Mouse (Mus musculus) cerebellum, adult (tissue): ENCODE measurements around the gene Golm1.

ENCODE experiments used
- ATAC-seq: cut with Nextera tagmentation; 2 replicates; pipeline ENCODE4 v1.9.2; 2017; ENCODE audit warnings: mild to moderate bottlenecking, moderate library complexity, mixed read lengths; ENCODE audit not compliant: insufficient number of reproducible peaks, low FRiP score, low TSS enrichment

Golm1 gene

GRCm38 (mm10) chr13:59676316-59677229, 962 bp upstream of the Golm1 start:
- ATAC-seq: no peak

- peak; percentile 46; the same call in 1 of the 2 replicates for ATAC-seq
Observed at GRCm38 (mm10) chr13:59674761-59675150, 855 bp downstream of the Golm1 start.

- no peak for ATAC-seq
Observed at GRCm38 (mm10) chr13:59674215-59674614, 1.4 kb downstream of the Golm1 start.

GRCm38 (mm10) chr13:59673597-59673996, 2.0 kb downstream of the Golm1 start:
- no peak for ATAC-seq

- no peak for ATAC-seq
Observed at GRCm38 (mm10) chr13:59672248-59672647, 3.4 kb downstream of the Golm1 start.

- no peak for ATAC-seq
Observed at GRCm38 (mm10) chr13:59671521-59671920, 4.1 kb downstream of the Golm1 start.

- ATAC-seq: no peak
Observed at GRCm38 (mm10) chr13:59669946-59670345, 5.7 kb downstream of the Golm1 start.

- ATAC-seq: no peak
Observed at GRCm38 (mm10) chr13:59668501-59669093, 7.0 kb downstream of the Golm1 start.

- ATAC-seq: no peak
Observed at GRCm38 (mm10) chr13:59667763-59668162, 7.8 kb downstream of the Golm1 start.

- ATAC-seq: no peak
Observed at GRCm38 (mm10) chr13:59663939-59664712, 11.5 kb downstream of the Golm1 start.

- ATAC-seq: no peak
Observed at GRCm38 (mm10) chr13:59661966-59662365, 13.6 kb downstream of the Golm1 start.

GRCm38 (mm10) chr13:59661387-59661786, 14.2 kb downstream of the Golm1 start:
- ATAC-seq: no peak

GRCm38 (mm10) chr13:59660371-59660770, 15.2 kb downstream of the Golm1 start:
- ATAC-seq: no peak

GRCm38 (mm10) chr13:59657781-59658180, 17.8 kb downstream of the Golm1 start:
- ATAC-seq: no peak

- no peak for ATAC-seq
Observed at GRCm38 (mm10) chr13:59656975-59657388, 18.6 kb downstream of the Golm1 start.

GRCm38 (mm10) chr13:59656316-59656832, 19.2 kb downstream of the Golm1 start:
- no peak for ATAC-seq

- no peak for ATAC-seq
Observed at GRCm38 (mm10) chr13:59655718-59656315, 19.8 kb downstream of the Golm1 start.

- ATAC-seq: no peak
Observed at GRCm38 (mm10) chr13:59654465-59654864, 21.1 kb downstream of the Golm1 start.

GRCm38 (mm10) chr13:59653136-59653535, 22.5 kb downstream of the Golm1 start:
- ATAC-seq: no peak

GRCm38 (mm10) chr13:59652651-59653050, 23.0 kb downstream of the Golm1 start:
- no peak for ATAC-seq
